Mouse (Mus musculus): ENCODE data around the gene Thoc3. TPM values are rescaled to one million over a fixed set of nuclear protein-coding genes. Genes with fewer than 3 reads are reported as not detected.

Thoc3 gene
- polyA plus RNA-seq, 1 experiment, result 5.1 TPM

DNA sequence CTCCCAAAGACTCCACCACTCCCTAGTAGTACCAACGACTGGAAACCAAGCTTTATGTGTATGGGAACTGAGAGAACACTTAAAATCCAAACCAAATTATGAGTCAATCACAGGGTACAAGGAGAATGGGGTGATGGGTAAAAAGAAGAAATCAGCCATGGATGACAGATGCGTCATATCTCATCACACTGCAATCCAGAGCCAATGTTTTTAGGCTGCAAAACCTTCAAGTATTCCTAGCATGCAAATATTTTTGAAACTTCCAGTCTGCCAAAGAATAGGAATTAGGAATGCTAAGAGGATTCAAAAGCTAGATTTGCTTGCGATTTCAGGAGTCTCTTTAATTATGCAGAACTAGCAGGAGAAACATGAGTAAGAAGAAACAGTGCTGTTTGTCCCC is 39.9 kb downstream of the Thoc3 start:
- no peak for TF ChIP-seq GATA1 (IDR thresholded peaks at IDR 0.05; ENCODE audit: low read length)
- no peak for TF ChIP-seq TAL1 (IDR thresholded peaks at IDR 0.05; ENCODE audit: low read length)
- H3K9me3 ChIP-seq (ENCODE audit: control insufficient read depth, low read length), result no peaks in the 10 kb centered on the region
- no peaks in the 10 kb centered on the region for H3K27me3 ChIP-seq (ENCODE audit: control insufficient read depth)
- no peaks in the 10 kb centered on the region for H3K36me3 ChIP-seq (ENCODE audit: control insufficient read depth)
- H3K4me3 ChIP-seq (replicated peaks), result no peak overlapping the region
- no peaks in the 10 kb centered on the region for H3K4me1 ChIP-seq (ENCODE audit: control insufficient read depth)

- Histone ChIP-seq H3K27me3 (ENCODE audit: control insufficient read depth) (no peaks in the 10 kb centered on the region), H3K4me3 (replicated peaks) (no peak overlapping the region), H3K4me1 (ENCODE audit: control insufficient read depth) (no peaks in the 10 kb centered on the region), H3K9me3 (ENCODE audit: control insufficient read depth, low read length) (peaks cover 2% of the 10 kb centered on the region; the same call in 1 of the 2 replicates), H3K36me3 (ENCODE audit: control insufficient read depth) (no peaks in the 10 kb centered on the region)
- TF ChIP-seq TAL1 (IDR thresholded peaks at IDR 0.05; ENCODE audit: low read length) (no peak), GATA1 (IDR thresholded peaks at IDR 0.05; ENCODE audit: low read length) (no peak)
Observed at GRCm38 (mm10) chr13:54426781-54427655, 41.6 kb downstream of the Thoc3 start.

GRCm38 (mm10) chr13:54425269-54425668 is 43.4 kb downstream of the Thoc3 start:
- no peaks in the 10 kb centered on the region for H3K27me3 ChIP-seq (ENCODE audit: control insufficient read depth)
- no peak for TF ChIP-seq GATA1 (IDR thresholded peaks at IDR 0.05; ENCODE audit: low read length)
- TF ChIP-seq TAL1 (IDR thresholded peaks at IDR 0.05; ENCODE audit: low read length), result no peak
- no peaks in the 10 kb centered on the region for H3K4me1 ChIP-seq (ENCODE audit: control insufficient read depth)
- H3K36me3 ChIP-seq (ENCODE audit: control insufficient read depth), result no peaks in the 10 kb centered on the region
- no peak overlapping the region for H3K4me3 ChIP-seq (replicated peaks)
- peaks cover 2% of the 10 kb centered on the region; the same call in 1 of the 2 replicates for H3K9me3 ChIP-seq (ENCODE audit: control insufficient read depth, low read length)

DNA sequence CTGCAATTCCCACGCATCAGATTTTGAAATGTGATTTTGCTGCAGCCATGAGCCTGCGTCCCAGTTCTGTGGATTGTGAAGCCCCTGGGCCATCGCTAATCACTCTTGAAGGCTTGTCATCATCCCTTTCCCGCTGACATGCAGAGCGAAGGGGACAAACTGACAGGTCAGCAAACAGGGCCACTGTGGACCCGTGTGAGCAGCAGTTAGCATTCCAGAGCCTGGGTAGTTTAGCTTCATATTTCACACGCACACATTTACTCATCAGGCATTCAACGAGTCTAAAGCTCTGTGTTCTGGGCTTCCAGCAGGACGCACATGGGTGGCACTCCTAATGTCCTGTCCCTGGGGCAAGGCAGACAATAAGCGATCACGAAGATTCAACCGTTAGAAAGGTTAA is 48.4 kb downstream of the Thoc3 start:
- H3K9me3 ChIP-seq (ENCODE audit: control insufficient read depth, low read length), result peaks cover 2% of the 10 kb centered on the region; the same call in 1 of the 2 replicates
- no peak overlapping the region for H3K4me3 ChIP-seq (replicated peaks)
- H3K4me1 ChIP-seq (ENCODE audit: control insufficient read depth), result no peaks in the 10 kb centered on the region
- H3K36me3 ChIP-seq (ENCODE audit: control insufficient read depth), result no peaks in the 10 kb centered on the region
- TF ChIP-seq GATA1 (IDR thresholded peaks at IDR 0.05; ENCODE audit: low read length), result no peak
- no peak for TF ChIP-seq TAL1 (IDR thresholded peaks at IDR 0.05; ENCODE audit: low read length)
- no peaks in the 10 kb centered on the region for H3K27me3 ChIP-seq (ENCODE audit: control insufficient read depth)

DNA sequence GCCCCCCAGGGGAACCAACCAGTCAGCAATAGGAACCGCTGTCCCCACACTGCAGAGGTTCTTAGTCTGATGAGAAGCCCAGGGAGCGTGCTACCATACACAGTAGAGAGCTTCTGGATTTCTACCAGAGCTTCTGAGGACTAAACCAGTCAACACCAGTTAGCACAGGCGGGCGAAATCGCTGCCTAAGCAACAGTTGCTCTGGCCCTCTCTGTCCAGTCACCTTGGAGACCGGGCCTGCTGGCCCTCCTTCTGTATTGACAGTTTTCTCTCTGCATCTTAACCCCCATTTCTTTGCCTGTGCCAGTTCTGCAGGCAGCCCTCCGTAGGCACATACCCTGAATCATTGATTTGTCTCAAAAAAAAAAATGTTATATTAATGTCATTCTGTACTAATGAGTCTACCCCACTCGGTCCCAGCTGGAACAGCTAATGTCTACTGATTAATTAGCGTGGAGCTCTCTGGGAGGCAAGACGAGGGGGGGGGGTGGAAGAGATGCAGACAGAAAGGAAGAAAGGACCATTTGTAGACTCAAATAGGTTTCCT is 49.8 kb downstream of the Thoc3 start:
- no peaks in the 10 kb centered on the region for H3K27me3 ChIP-seq (ENCODE audit: control insufficient read depth)
- peaks cover 2% of the 10 kb centered on the region; the same call in 1 of the 2 replicates for H3K9me3 ChIP-seq (ENCODE audit: control insufficient read depth, low read length)
- TF ChIP-seq TAL1 (IDR thresholded peaks at IDR 0.05; ENCODE audit: low read length) (no peak), GATA1 (IDR thresholded peaks at IDR 0.05; ENCODE audit: low read length) (no peak)
- H3K4me1 ChIP-seq (ENCODE audit: control insufficient read depth), result no peaks in the 10 kb centered on the region
- H3K36me3 ChIP-seq (ENCODE audit: control insufficient read depth), result no peaks in the 10 kb centered on the region
- no peak overlapping the region for H3K4me3 ChIP-seq (replicated peaks)

DNA sequence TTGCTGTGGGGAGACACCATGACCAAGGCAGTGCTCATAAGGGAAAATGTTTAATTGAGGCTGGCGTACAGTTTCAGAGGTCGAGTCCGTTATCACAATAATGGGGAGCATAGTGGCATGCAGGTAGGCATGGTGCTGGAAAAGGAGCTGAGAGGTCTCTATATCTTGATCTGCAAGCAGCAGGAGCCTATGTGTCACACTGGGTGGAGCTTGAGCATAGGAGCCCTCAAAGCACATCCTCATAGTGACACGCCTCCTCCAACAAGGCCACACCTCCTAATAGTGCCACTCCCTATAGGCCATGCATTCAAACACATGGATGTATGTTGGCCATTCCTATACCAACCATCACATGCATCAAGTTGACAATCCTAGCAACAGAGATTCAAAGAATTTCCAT is 53.6 kb downstream of the Thoc3 start:
- H3K36me3 ChIP-seq (ENCODE audit: control insufficient read depth), result no peaks in the 10 kb centered on the region

GRCm38 (mm10) chr13:54412721-54413120 is 55.9 kb downstream of the Thoc3 start:
- Histone ChIP-seq H3K9me3 (ENCODE audit: control insufficient read depth, low read length) (no peaks in the 10 kb centered on the region), H3K27me3 (ENCODE audit: control insufficient read depth) (no peaks in the 10 kb centered on the region), H3K4me1 (ENCODE audit: control insufficient read depth) (no peaks in the 10 kb centered on the region), H3K36me3 (ENCODE audit: control insufficient read depth) (no peaks in the 10 kb centered on the region), H3K4me3 (replicated peaks) (no peak overlapping the region)
- TF ChIP-seq GATA1 (IDR thresholded peaks at IDR 0.05; ENCODE audit: low read length), result no peak
- TF ChIP-seq TAL1 (IDR thresholded peaks at IDR 0.05; ENCODE audit: low read length), result no peak

More for the DNA sequence above, 53.6 kb downstream of the Thoc3 start:
- Histone ChIP-seq H3K4me1 (ENCODE audit: control insufficient read depth) (no peaks in the 10 kb centered on the region), H3K4me3 (replicated peaks) (no peak overlapping the region), H3K9me3 (ENCODE audit: control insufficient read depth, low read length) (no peaks in the 10 kb centered on the region), H3K27me3 (ENCODE audit: control insufficient read depth) (no peaks in the 10 kb centered on the region)
- no peak for TF ChIP-seq GATA1 (IDR thresholded peaks at IDR 0.05; ENCODE audit: low read length)
- no peak for TF ChIP-seq TAL1 (IDR thresholded peaks at IDR 0.05; ENCODE audit: low read length)

GRCm38 (mm10) chr13:54412236-54412635 is 56.4 kb downstream of the Thoc3 start:
- Histone ChIP-seq H3K27me3 (ENCODE audit: control insufficient read depth) (no peaks in the 10 kb centered on the region), H3K9me3 (ENCODE audit: control insufficient read depth, low read length) (no peaks in the 10 kb centered on the region), H3K36me3 (ENCODE audit: control insufficient read depth) (no peaks in the 10 kb centered on the region), H3K4me1 (ENCODE audit: control insufficient read depth) (no peaks in the 10 kb centered on the region), H3K4me3 (replicated peaks) (no peak overlapping the region)
- TF ChIP-seq TAL1 (IDR thresholded peaks at IDR 0.05; ENCODE audit: low read length), result no peak
- no peak for TF ChIP-seq GATA1 (IDR thresholded peaks at IDR 0.05; ENCODE audit: low read length)

DNA sequence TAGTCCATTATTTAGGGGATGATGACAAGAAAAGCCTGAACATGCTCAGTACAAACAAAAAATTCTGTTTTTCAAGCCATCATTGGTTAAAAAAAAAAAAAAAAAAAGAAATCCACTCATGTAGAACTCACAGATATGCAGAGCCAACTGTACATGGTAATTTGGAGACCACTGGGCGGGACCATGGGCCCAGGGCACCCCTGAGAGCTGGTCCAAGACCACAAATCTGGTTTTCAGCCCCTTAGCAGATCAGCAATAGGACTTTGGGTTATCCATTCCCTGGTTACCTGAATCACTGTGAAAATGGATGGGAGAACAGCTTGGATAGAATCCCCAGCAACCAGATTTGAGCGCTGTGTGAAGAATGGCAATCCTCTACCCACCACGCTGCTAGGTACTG is 57.0 kb downstream of the Thoc3 start:
- Histone ChIP-seq H3K4me1 (ENCODE audit: control insufficient read depth) (no peaks in the 10 kb centered on the region), H3K27me3 (ENCODE audit: control insufficient read depth) (no peaks in the 10 kb centered on the region), H3K9me3 (ENCODE audit: control insufficient read depth, low read length) (no peaks in the 10 kb centered on the region), H3K4me3 (replicated peaks) (no peak overlapping the region), H3K36me3 (ENCODE audit: control insufficient read depth) (no peaks in the 10 kb centered on the region)
- TF ChIP-seq TAL1 (IDR thresholded peaks at IDR 0.05; ENCODE audit: low read length), result no peak

Other genes with a start within 250 kb of the Thoc3 start
- gene Cplx2, start 97.5 kb downstream of the Thoc3 start, polyA plus RNA-seq (2012), result 0.02 and 0.03 TPM in 2 replicates
- gene Simc1, start 34.9 kb upstream of the Thoc3 start, polyA plus RNA-seq (2012), result 0.04 and 0.07 TPM in 2 replicates
- gene 4833439L19Rik, start 96.6 kb upstream of the Thoc3 start, polyA plus RNA-seq (2012), result 2.7 and 3.4 TPM in 2 replicates
- gene Arl10, start 106.2 kb upstream of the Thoc3 start, polyA plus RNA-seq (2012), result 0.08 TPM in 1 of 2 replicates, not detected in the other
- gene Nop16, start 121.2 kb upstream of the Thoc3 start, polyA plus RNA-seq (2012), result 0.77 and 1.7 TPM in 2 replicates
- gene Higd2a, start 121.4 kb upstream of the Thoc3 start, polyA plus RNA-seq (2012), result 3.8 and 14.7 TPM in 2 replicates
- 46.7 and 79.0 TPM in 2 replicates for gene Cltb, start 142.5 kb upstream of the Thoc3 start, polyA plus RNA-seq (2012)
- gene Faf2, start 152.9 kb upstream of the Thoc3 start, polyA plus RNA-seq (2012), result 1.3 and 1.5 TPM in 2 replicates
- gene Rnf44, start 225.1 kb upstream of the Thoc3 start, polyA plus RNA-seq (2012), result 20.2 and 23.6 TPM in 2 replicates
- gene Cdhr2, start 232.6 kb upstream of the Thoc3 start, polyA plus RNA-seq (2012), result 0.03 TPM in 1 of 2 replicates, not detected in the other